Mouse (Mus musculus) ES-Bruce4 (cell line): ENCODE measurements at regions not wholly inside any gene's neighbourhood (a gene's known extent, or its start where the extent isn't known, plus 50 kb on each side); places are given as distances from the start of the nearest gene placed in this dataset.

Experiments used
- H3K27ac ChIP-seq: 2 replicates; pipeline ENCODE4 v1.5.1; 2012; ENCODE audit warnings: low read length, inconsistent platforms; ENCODE audit not compliant: insufficient read depth
- H3K27me3 ChIP-seq: 2 replicates; pipeline ENCODE4 v1.6.1; 2012; ENCODE audit warnings: mild to moderate bottlenecking, low read length, inconsistent platforms; ENCODE audit not compliant: control insufficient read depth, poor library complexity, insufficient read depth, severe bottlenecking
- H3K36me3 ChIP-seq: 2 replicates; pipeline ENCODE4 v1.6.1; 2012; ENCODE audit warnings: inconsistent platforms, mild to moderate bottlenecking, low read length, moderate library complexity; ENCODE audit not compliant: control insufficient read depth, poor library complexity, insufficient read depth, severe bottlenecking
- H3K4me1 ChIP-seq: one replicate; pipeline ENCODE4 v1.8.1; 2011; ENCODE audit warnings: low read length; ENCODE audit not compliant: control insufficient read depth, insufficient read depth
- H3K4me3 ChIP-seq: 2 replicates; pipeline ENCODE4 v1.5.1; 2011; ENCODE audit warnings: low read depth, mild to moderate bottlenecking, low read length
- H3K9ac ChIP-seq: 2 replicates; pipeline ENCODE4 v1.6.1; 2012; ENCODE audit warnings: low read depth, mild to moderate bottlenecking, inconsistent platforms; ENCODE audit not compliant: poor library complexity, severe bottlenecking
- H3K9me3 ChIP-seq: replicated peaks from 2 replicates; pipeline ENCODE4 v1.6.1; 2012; ENCODE audit warnings: mild to moderate bottlenecking, low read length, inconsistent platforms; ENCODE audit not compliant: control insufficient read depth, poor library complexity, insufficient read depth, severe bottlenecking
- CTCF ChIP-seq: IDR thresholded peaks from one replicate; pipeline ENCODE4 v1.8.1; 2011; ENCODE audit warnings: low read depth, low read length
- EP300 ChIP-seq: IDR thresholded peaks from 2 replicates; pipeline ENCODE4 v1.6.1; 2011; ENCODE audit warnings: low read depth, low read length; ENCODE audit not compliant: insufficient read depth
- POLR2A ChIP-seq: IDR thresholded peaks from one replicate; pipeline ENCODE4 v1.8.1; 2011; ENCODE audit warnings: low read length; ENCODE audit not compliant: insufficient read depth

DNA sequence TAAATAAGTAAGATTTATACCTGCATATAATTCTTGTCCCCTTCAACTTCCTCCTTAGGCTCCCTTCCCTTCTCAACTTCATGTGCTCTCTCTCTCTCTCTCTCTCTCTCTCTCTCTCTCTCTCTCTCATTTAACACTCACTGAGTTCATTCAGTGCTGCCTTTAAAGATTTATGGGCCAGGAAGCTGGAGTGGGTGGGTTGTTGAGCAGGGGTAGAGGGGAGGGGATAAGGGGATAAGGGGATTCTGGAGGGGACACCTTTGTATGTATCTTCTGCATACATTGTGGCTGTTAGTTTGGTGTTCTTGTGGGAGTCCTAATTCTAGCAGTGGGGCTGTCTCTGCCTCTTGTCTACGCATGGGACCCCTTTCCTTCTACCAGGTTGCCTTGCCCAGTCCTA, 138.3 kb downstream of the Otol1 start:
- Histone ChIP-seq H3K27ac (no peak overlapping the region), H3K9me3 (no peaks in the 10 kb centered on the region), H3K4me3 (no peak overlapping the region), H3K27me3 (no peaks in the 10 kb centered on the region; the same call in 1 of the 2 replicates), H3K9ac (no peak overlapping the region), H3K36me3 (no peaks in the 10 kb centered on the region), H3K4me1 (peaks cover under 1% of the 10 kb centered on the region)
- no peak for TF ChIP-seq POLR2A

DNA sequence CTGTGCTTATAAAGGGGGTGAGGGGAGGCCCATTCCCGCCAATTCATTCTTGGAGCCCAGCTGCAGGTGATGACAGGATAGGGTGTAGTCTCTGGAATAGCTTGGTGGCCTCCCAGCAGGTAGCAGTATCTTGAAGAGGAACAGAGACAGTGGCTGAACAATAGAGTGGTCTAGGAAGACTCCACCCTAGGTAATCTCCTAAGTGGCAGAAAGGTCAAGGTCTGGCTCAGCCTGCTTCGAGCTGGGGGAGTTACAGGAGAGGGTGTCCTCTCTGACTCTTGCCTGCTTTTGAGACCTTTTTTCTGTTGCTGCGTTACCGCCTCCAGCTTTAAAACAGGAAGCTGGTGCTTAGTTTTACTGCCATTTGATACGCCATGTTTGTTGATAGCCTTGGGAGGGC, 143.7 kb downstream of the Otol1 start:
- Histone ChIP-seq H3K27me3 (no peaks in the 10 kb centered on the region), H3K9me3 (no peaks in the 10 kb centered on the region), H3K9ac (no peak overlapping the region), H3K4me1 (peaks cover 4% of the 10 kb centered on the region), H3K4me3 (no peak overlapping the region), H3K27ac (no peak overlapping the region; the same call in 1 of the 2 replicates), H3K36me3 (no peaks in the 10 kb centered on the region)
- peak; percentile 44; the same call in 1 of the 2 replicates for TF ChIP-seq EP300
- TF ChIP-seq CTCF: no peak
- TF ChIP-seq POLR2A: no peak

DNA sequence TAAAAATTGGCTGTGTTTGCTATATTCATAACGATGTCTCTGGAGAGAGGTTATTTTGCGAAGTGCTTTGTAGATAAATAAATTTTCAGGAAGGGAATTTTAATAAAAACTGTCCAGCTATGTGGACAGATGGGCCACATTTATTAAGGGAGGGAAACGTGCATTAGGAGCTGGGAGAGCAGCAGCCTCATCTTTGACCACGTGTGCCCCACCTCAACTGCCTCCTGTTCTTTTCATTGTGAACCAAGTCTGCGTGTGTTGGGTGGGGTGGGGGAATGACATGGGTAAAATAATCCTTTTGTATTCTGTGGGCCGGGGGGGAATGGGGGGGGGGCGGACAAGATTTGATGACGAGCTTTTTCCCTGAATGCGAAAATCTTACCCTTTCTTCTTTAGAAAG, 152.6 kb downstream of the Otol1 start:
- no peak overlapping the region for H3K27ac ChIP-seq
- no peaks in the 10 kb centered on the region for H3K9me3 ChIP-seq
- H3K4me3 ChIP-seq: no peak overlapping the region
- no peaks in the 10 kb centered on the region for H3K4me1 ChIP-seq
- H3K27me3 ChIP-seq: no peaks in the 10 kb centered on the region
- no peaks in the 10 kb centered on the region for H3K36me3 ChIP-seq
- no peak for TF ChIP-seq CTCF
- no peak for TF ChIP-seq EP300
- TF ChIP-seq POLR2A: no peak
- no peak overlapping the region for H3K9ac ChIP-seq

DNA sequence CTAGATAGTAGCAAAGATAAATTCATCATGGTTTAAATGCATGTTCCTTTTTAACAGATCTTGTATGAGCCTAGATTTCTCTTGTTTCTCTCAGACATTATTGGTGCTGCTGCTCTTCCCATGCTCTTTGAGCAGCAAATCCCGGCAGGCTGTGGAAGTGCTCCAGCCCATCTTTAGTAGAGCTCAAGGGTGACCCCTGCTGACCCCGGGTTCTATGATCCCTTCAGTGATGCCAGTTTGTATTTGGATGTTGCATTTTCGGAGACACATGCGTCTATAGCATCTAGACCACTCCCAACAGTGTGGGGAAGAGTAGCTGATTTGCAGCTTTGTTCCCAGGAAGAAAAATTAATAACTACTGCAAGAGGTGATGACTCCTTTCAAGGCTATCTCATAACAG, 164.3 kb downstream of the Otol1 start:
- no peaks in the 10 kb centered on the region for H3K36me3 ChIP-seq
- H3K27ac ChIP-seq: no peak overlapping the region
- TF ChIP-seq CTCF (no peak), EP300 (no peak), POLR2A (no peak)
- no peaks in the 10 kb centered on the region for H3K9me3 ChIP-seq
- H3K9ac ChIP-seq: no peak overlapping the region
- H3K4me1 ChIP-seq: no peaks in the 10 kb centered on the region
- no peaks in the 10 kb centered on the region for H3K27me3 ChIP-seq
- no peak overlapping the region for H3K4me3 ChIP-seq

DNA sequence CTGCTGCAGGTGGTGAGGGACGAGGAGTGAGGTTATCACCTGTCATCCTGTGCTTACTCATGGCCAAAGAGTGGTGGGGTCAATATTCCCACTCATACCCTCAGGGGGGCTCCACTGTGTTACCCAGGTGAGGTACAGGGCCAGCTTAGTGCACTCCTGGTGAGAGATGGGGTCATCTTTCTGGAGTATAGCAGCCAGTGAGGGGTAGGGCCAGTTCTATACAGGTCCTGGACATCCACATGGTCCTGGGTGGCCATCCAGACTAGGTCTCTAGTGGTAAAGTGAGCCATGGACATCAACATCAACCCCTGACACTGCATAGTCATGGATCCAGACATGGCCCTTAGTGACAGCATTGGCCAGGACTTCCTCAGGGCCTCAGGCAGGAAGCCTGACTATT, 169.0 kb downstream of the Otol1 start:
- Histone ChIP-seq H3K9ac (no peak overlapping the region), H3K9me3 (no peaks in the 10 kb centered on the region), H3K27me3 (no peaks in the 10 kb centered on the region), H3K4me1 (no peaks in the 10 kb centered on the region), H3K36me3 (no peaks in the 10 kb centered on the region), H3K4me3 (no peak overlapping the region), H3K27ac (no peak overlapping the region)
- no peak for TF ChIP-seq POLR2A
- TF ChIP-seq CTCF: no peak
- TF ChIP-seq EP300: no peak

DNA sequence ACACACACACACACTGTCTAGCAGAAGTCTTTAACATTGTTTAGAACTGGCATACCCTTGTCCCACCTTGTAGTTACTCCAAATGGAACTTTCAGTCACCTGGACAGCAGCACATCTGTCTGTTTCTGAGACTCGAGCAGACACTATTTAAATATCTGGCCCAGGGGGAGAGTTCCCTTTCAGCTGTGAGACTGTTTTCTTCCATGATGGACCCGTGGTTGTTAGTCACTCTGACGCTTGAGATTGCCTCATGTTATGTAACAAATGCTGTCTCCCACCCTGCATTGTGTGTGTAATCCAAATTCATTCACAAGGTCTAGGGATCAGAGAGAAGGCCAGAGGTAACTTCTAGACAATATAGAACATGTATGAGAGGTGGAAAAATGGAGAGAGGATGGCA, 174.2 kb downstream of the Otol1 start:
- Histone ChIP-seq H3K9ac (no peak overlapping the region), H3K4me3 (no peak overlapping the region), H3K27ac (no peak overlapping the region), H3K36me3 (no peaks in the 10 kb centered on the region), H3K27me3 (no peaks in the 10 kb centered on the region), H3K4me1 (no peaks in the 10 kb centered on the region), H3K9me3 (no peaks in the 10 kb centered on the region)
- TF ChIP-seq POLR2A: no peak
- no peak for TF ChIP-seq EP300
- no peak for TF ChIP-seq CTCF
